Mouse (Mus musculus) thymus, postnatal 25 days (tissue): ENCODE results near the gene Tgfbr3l.
A peak's percentile ranks its signal among the peaks of the same experiment; 100 is the strongest.

ENCODE experiments used
- DNase-seq: peaks from one replicate; pipeline ENCODE4 v3.0.0; 2022

The Tgfbr3l gene

GRCm38 (mm10) chr8:4269609-4270008, 21.6 kb downstream of the Tgfbr3l start:
- DNase-seq, result no peak

DNA sequence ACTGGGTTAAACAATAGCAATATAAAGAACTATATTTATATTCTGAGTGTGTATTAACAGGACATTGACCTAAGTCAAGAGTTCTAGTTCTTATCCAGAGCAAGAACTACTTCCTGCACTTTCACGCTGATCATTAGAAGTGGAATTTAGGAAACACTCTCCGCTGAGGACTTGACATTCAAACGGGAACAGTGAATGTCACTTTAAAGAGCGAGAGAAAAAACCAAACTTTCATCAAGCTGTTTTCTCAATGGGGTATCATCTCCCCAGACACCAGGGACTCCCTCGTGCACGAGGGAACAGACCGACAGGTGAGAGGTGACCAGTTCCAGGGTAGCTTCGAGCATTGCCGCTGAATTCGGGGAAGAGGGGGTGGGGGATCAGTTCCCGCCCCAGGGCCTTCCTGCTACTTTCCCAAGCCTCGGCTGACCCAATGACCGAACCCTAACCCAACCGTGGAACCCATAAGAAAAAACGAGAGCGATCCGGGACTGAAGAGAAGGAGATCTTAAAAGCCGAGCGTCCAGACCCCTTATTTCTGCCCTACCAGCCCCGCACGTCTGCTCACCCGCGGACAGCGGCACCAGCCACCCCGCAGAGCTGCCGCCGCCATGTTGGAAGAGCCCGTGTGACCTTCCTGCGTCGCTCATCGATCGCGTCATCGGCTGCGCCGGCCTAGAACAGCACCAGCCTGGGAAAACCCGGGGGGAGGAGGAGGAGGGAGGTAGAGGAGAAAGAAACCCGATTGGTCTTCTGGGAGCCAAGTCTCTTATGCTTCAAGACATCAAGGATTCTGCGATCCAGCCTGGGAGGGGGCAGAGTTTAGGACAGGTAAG, 27.5 kb downstream of the Tgfbr3l start, which contains the start of gene Timm44:
Gene Timm44, minus strand, starts transcription at position 639 of the 836 bp plus-strand sequence.
- DNase-seq, result peak; percentile 93

DNA sequence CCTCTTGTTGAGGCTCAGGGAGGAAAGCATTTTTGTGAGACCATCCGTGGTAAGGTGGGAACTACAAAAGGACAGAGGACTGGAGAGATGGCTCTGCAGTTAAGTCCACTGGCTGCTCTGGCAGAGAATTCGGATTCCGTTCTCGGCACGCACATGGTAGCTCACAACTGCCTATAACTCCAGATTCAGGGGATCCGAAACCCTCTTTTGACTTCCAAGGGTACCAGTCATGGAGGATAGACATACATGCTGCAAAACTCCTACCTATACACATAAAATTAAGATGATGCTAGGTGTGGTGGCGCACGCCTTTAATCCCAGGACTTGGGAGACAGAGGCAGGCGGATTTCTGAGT, 28.1 kb downstream of the Tgfbr3l start:
- no peak for DNase-seq

DNA sequence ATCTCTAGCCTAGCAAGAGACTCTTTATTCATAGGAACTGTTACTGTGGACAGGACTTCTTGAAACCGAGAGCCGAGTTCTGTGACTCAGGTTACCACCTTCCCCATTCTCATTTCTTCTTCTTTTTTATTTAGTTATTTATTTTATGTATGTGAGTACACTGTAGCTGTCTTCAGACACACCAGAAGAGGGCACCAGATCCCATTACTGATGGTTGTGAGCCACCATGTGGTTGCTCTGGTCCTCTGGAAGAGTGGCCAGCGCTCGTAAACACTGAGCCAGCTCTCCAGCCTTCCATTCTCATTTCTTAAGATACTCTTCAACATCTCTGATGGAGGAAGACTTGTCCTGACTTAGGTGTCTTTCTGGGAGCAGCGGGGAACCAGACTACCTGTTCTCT, 44.7 kb downstream of the Tgfbr3l start:
- DNase-seq, result no peak

- DNase-seq, result no peak
Observed at GRCm38 (mm10) chr8:4297822-4298221, 49.8 kb downstream of the Tgfbr3l start.
